Mouse (Mus musculus) E14TG2a.4 (cell line): ENCODE measurements around the gene Dnah2.

Source experiments
- CTCF ChIP-seq: conservative IDR thresholded peaks from 2 replicates; pipeline ENCODE4 v1.5.1; 2014; ENCODE audit warnings: low read length
- POU5F1 ChIP-seq: IDR thresholded peaks from 2 replicates; pipeline ENCODE4 v1.6.1; 2014; ENCODE audit warnings: low read length, borderline replicate concordance

GRCm38 (mm10) chr11:69487474-69487873 is 61.4 kb downstream of the Dnah2 start:
- TF ChIP-seq CTCF (no peak), POU5F1 (no peak)
